Mouse (Mus musculus) gastrocnemius, adult 8-10 months (tissue): ENCODE results near the gene Fam162b. TPM values are rescaled to one million over a fixed set of nuclear protein-coding genes. Genes with fewer than 3 reads are reported as not detected.

Source experiments
- total RNA-seq, 4 experiments: library from RNA; stranded (reverse); gene quantifications; 2 replicates each; pipeline ENCODE4 v1.2.4; 2022

The Fam162b gene
- total RNA-seq, 4 experiments from 2014 or later: not detected

Other genes starting within 250 kb of the Fam162b start
- not detected for gene Gm49339, start 109.9 kb downstream of the Fam162b start, total RNA-seq
- under 1 TPM; 0.34 to 0.91 (median 0.54) TPM for gene Lilr4b, start 109.9 kb downstream of the Fam162b start, total RNA-seq
- 1 to 10 TPM in 1 of 4 experiments, under 1 TPM in 3; 0.12 to 1.2 (median 0.59) TPM for gene Lilrb4a, start 99.6 kb downstream of the Fam162b start, total RNA-seq
- gene Gprc6a, start 40.9 kb upstream of the Fam162b start, total RNA-seq: not detected
- gene Rfx6, start 87.2 kb upstream of the Fam162b start, total RNA-seq: not detected